Mouse (Mus musculus): ENCODE measurements around the gene Ung. TPM values are rescaled to one million over a fixed set of nuclear protein-coding genes. Genes with fewer than 3 reads are reported as not detected.

The Ung gene
- 1 to 10 TPM; 2.1 to 3.7 (median 3.2) TPM for total RNA-seq (2022)

GRCm38 (mm10) chr5:114130211-114130605, at the start of gene Ung:
Ung (plus strand) TSS chr5:114130386.
- DNase-seq (ENCODE audit: low spot score in 2 of 2) = no peak

GRCm38 (mm10) chr5:114085501-114085900, 44.7 kb upstream of the Ung start:
- no peak for DNase-seq (ENCODE audit: low spot score in 2 of 2)

- peak in 1 of 2 experiments; percentile 58 for DNase-seq (ENCODE audit: low spot score in 2 of 2)
These were observed 42.2 kb upstream of the Ung start for GRCm38 (mm10) chr5:114087875-114088480.

GRCm38 (mm10) chr5:114090421-114091013, 39.7 kb upstream of the Ung start:
- DNase-seq (ENCODE audit: low spot score in 2 of 2) = no peak

- DNase-seq (ENCODE audit: low spot score in 2 of 2) = peak; percentile 67 to 75
These were observed 39.0 kb upstream of the Ung start, which contains the start of gene Svop for GRCm38 (mm10) chr5:114091057-114091807. Svop (minus strand) TSS chr5:114091570.

- peak; percentile 91 to 98 for DNase-seq (ENCODE audit: low spot score in 2 of 2)
These were observed 30.3 kb upstream of the Ung start for GRCm38 (mm10) chr5:114099709-114100389.

- no peak for DNase-seq (ENCODE audit: low spot score in 2 of 2)
These were observed 29.6 kb upstream of the Ung start for GRCm38 (mm10) chr5:114100390-114101099.

- no peak for DNase-seq (ENCODE audit: low spot score in 2 of 2)
These were observed 28.3 kb upstream of the Ung start for GRCm38 (mm10) chr5:114101873-114102272.

- DNase-seq (ENCODE audit: low spot score in 2 of 2) = peak in 1 of 2 experiments; percentile 57
These were observed 27.4 kb upstream of the Ung start for GRCm38 (mm10) chr5:114102807-114103206.

GRCm38 (mm10) chr5:114106391-114106935, 23.7 kb upstream of the Ung start:
- no peak for DNase-seq (ENCODE audit: low spot score in 2 of 2)

- DNase-seq (ENCODE audit: low spot score in 2 of 2) = no peak
These were observed 16.9 kb upstream of the Ung start for GRCm38 (mm10) chr5:114113334-114113733.

- DNase-seq (ENCODE audit: low spot score in 2 of 2) = no peak
These were observed 15.2 kb upstream of the Ung start for GRCm38 (mm10) chr5:114115030-114115429.

GRCm38 (mm10) chr5:114116586-114116985, 13.6 kb upstream of the Ung start:
- DNase-seq (ENCODE audit: low spot score in 2 of 2) = no peak

- DNase-seq (ENCODE audit: low spot score in 2 of 2) = no peak
These were observed 10.4 kb upstream of the Ung start for GRCm38 (mm10) chr5:114119806-114120205.

GRCm38 (mm10) chr5:114126008-114126407, 4.2 kb upstream of the Ung start:
- DNase-seq (ENCODE audit: low spot score in 2 of 2) = no peak

- DNase-seq (ENCODE audit: low spot score in 2 of 2) = no peak
These were observed 3.5 kb upstream of the Ung start for GRCm38 (mm10) chr5:114126499-114127244.

GRCm38 (mm10) chr5:114127374-114128349, 2.5 kb upstream of the Ung start, which contains the start of gene Alkbh2:
Alkbh2 (minus strand) TSS chr5:114128218.
- peak; percentile 48 to 67 for DNase-seq (ENCODE audit: low spot score in 2 of 2)

- DNase-seq (ENCODE audit: low spot score in 2 of 2) = no peak
These were observed 506 bp upstream of the Ung start for GRCm38 (mm10) chr5:114129550-114130210.
